Mouse (Mus musculus) midbrain, embryonic 10.5 days (tissue): Measurements from ENCODE around the gene Mindy3. TPM values are rescaled to one million over a fixed set of nuclear protein-coding genes. Genes with fewer than 3 reads are reported as not detected.

Experiments used
- polyA plus RNA-seq: library from polyadenylated mRNA; unstranded; fragments of >200 nt; fragmentation: Nextera tagmentation; extraction: Ambion mirVana; gene quantifications from 2 replicates; pipeline ENCODE4 v1.2.1, GENCODE M21; 2016

The Mindy3 gene
- polyA plus RNA-seq, 1 experiment from 2014 or later = 34.0 TPM

Other genes starting within 250 kb of the Mindy3 start
- 3.9 and 5.3 TPM in 2 replicates for gene Itga8, start 117.5 kb downstream of the Mindy3 start, polyA plus RNA-seq